Mouse (Mus musculus): Measurements from ENCODE around the gene Drd2. TPM values are rescaled to one million over a fixed set of nuclear protein-coding genes. Genes with fewer than 3 reads are reported as not detected.

Gene Drd2
- not detected in 2 replicates for polyA plus RNA-seq (2016; fragmentation: Nextera tagmentation; extraction: Ambion mirVana)

GRCm38 (mm10) chr9:49340136-49341043 is at the start of gene Drd2:
Drd2 (plus strand) TSS chr9:49340627.
- WGBS = 3% methylated on average over 78 of the region's 84 CpGs
- Histone ChIP-seq H3K9me3 (replicated peaks) (no peaks in the 10 kb centered on the region), H3K4me3 (peak within 1 kb of the TSS; percentile 41), H3K4me1 (replicated peaks) (peaks cover 11% of the 10 kb centered on the region), H3K27me3 (replicated peaks) (peaks cover 46% of the 10 kb centered on the region), H3K4me2 (peak within 1 kb of the TSS; percentile 86), H3K9ac (no peak within 1 kb of the TSS), H3K36me3 (no peaks in the 10 kb centered on the region), H3K27ac (ENCODE audit: poor library complexity, severe bottlenecking) (no peak within 1 kb of the TSS)
- peak; percentile 83 for ATAC-seq (ENCODE audit: insufficient number of reproducible peaks, low FRiP score)

- Histone ChIP-seq H3K4me2 (no peak overlapping the region), H3K36me3 (no peaks in the 10 kb centered on the region), H3K9me3 (replicated peaks) (no peaks in the 10 kb centered on the region), H3K4me3 (no peak overlapping the region), H3K4me1 (replicated peaks) (no peaks in the 10 kb centered on the region), H3K9ac (no peak overlapping the region), H3K27ac (ENCODE audit: poor library complexity, severe bottlenecking) (no peak overlapping the region), H3K27me3 (replicated peaks) (no peaks in the 10 kb centered on the region)
- ATAC-seq (ENCODE audit: insufficient number of reproducible peaks, low FRiP score) = no peak
- WGBS = 58% methylated on average over 1 of the region's 1 CpGs
These were observed 45.3 kb upstream of the Drd2 start for GRCm38 (mm10) chr9:49295101-49295500.

- no peak overlapping the region for H3K4me2 ChIP-seq
- H3K4me3 ChIP-seq = no peak overlapping the region
- ATAC-seq (ENCODE audit: insufficient number of reproducible peaks, low FRiP score) = no peak
- H3K27me3 ChIP-seq (replicated peaks) = no peaks in the 10 kb centered on the region
- H3K4me1 ChIP-seq (replicated peaks) = 0 out of 2 replicates have a peak, but pooled peaks cover 4% of the 10 kb centered on the region
- H3K27ac ChIP-seq (ENCODE audit: poor library complexity, severe bottlenecking) = no peak overlapping the region
- no peak overlapping the region for H3K9ac ChIP-seq
- H3K36me3 ChIP-seq = no peaks in the 10 kb centered on the region
- H3K9me3 ChIP-seq (replicated peaks) = no peaks in the 10 kb centered on the region
- 63% methylated on average over 3 of the region's 3 CpGs for WGBS
These were observed 32.9 kb upstream of the Drd2 start for GRCm38 (mm10) chr9:49307576-49307975.

- Histone ChIP-seq H3K9me3 (replicated peaks) (no peaks in the 10 kb centered on the region), H3K4me3 (no peak overlapping the region), H3K27ac (ENCODE audit: poor library complexity, severe bottlenecking) (no peak overlapping the region), H3K4me2 (no peak overlapping the region), H3K36me3 (no peaks in the 10 kb centered on the region), H3K9ac (no peak overlapping the region), H3K4me1 (replicated peaks) (0 out of 2 replicates have a peak, but pooled peaks cover 4% of the 10 kb centered on the region), H3K27me3 (replicated peaks) (no peaks in the 10 kb centered on the region)
- WGBS = 55% methylated on average over 4 of the region's 4 CpGs
- ATAC-seq (ENCODE audit: insufficient number of reproducible peaks, low FRiP score) = no peak
These were observed 29.6 kb upstream of the Drd2 start for GRCm38 (mm10) chr9:49310821-49311220.

- H3K9me3 ChIP-seq (replicated peaks) = no peaks in the 10 kb centered on the region
- H3K9ac ChIP-seq = no peak overlapping the region
- no peak overlapping the region for H3K4me3 ChIP-seq
- H3K27me3 ChIP-seq (replicated peaks) = no peaks in the 10 kb centered on the region
- H3K4me2 ChIP-seq = no peak overlapping the region
- no peaks in the 10 kb centered on the region for H3K36me3 ChIP-seq
- H3K4me1 ChIP-seq (replicated peaks) = no peaks in the 10 kb centered on the region
- no peak overlapping the region for H3K27ac ChIP-seq (ENCODE audit: poor library complexity, severe bottlenecking)
- no peak for ATAC-seq (ENCODE audit: insufficient number of reproducible peaks, low FRiP score)
These were observed 21.8 kb upstream of the Drd2 start for GRCm38 (mm10) chr9:49318638-49319037.

GRCm38 (mm10) chr9:49341044-49341365 is 578 bp downstream of the Drd2 start:
- H3K4me2 ChIP-seq = peak overlapping the region; percentile 86

GRCm38 (mm10) chr9:49365763-49366162 is 25.3 kb downstream of the Drd2 start:
- Histone ChIP-seq H3K27ac (ENCODE audit: poor library complexity, severe bottlenecking) (no peak overlapping the region), H3K4me2 (no peak overlapping the region), H3K9me3 (replicated peaks) (no peaks in the 10 kb centered on the region), H3K27me3 (replicated peaks) (no peaks in the 10 kb centered on the region), H3K4me3 (no peak overlapping the region), H3K9ac (no peak overlapping the region), H3K4me1 (replicated peaks) (no peaks in the 10 kb centered on the region), H3K36me3 (no peaks in the 10 kb centered on the region)
- ATAC-seq (ENCODE audit: insufficient number of reproducible peaks, low FRiP score) = no peak
- WGBS = 19% methylated on average over 5 of the region's 5 CpGs

More at GRCm38 (mm10) chr9:49341044-49341365, 578 bp downstream of the Drd2 start:
- Histone ChIP-seq H3K9me3 (replicated peaks) (no peaks in the 10 kb centered on the region), H3K27me3 (replicated peaks) (peaks cover 46% of the 10 kb centered on the region), H3K36me3 (no peaks in the 10 kb centered on the region), H3K9ac (no peak overlapping the region), H3K4me1 (replicated peaks) (peaks cover 11% of the 10 kb centered on the region), H3K27ac (ENCODE audit: poor library complexity, severe bottlenecking) (no peak overlapping the region), H3K4me3 (no peak overlapping the region)
- ATAC-seq (ENCODE audit: insufficient number of reproducible peaks, low FRiP score) = no peak
- WGBS = under 1% methylated on average over 10 of the region's 10 CpGs

GRCm38 (mm10) chr9:49373946-49374345 is 33.5 kb downstream of the Drd2 start:
- Histone ChIP-seq H3K9me3 (replicated peaks) (no peaks in the 10 kb centered on the region), H3K27me3 (replicated peaks) (no peaks in the 10 kb centered on the region; the same call in 1 of the 2 replicates), H3K4me1 (replicated peaks) (no peaks in the 10 kb centered on the region), H3K27ac (ENCODE audit: poor library complexity, severe bottlenecking) (no peak overlapping the region), H3K36me3 (no peaks in the 10 kb centered on the region), H3K9ac (no peak overlapping the region), H3K4me2 (no peak overlapping the region), H3K4me3 (no peak overlapping the region)
- ATAC-seq (ENCODE audit: insufficient number of reproducible peaks, low FRiP score) = no peak
- 78% methylated on average over 2 of the region's 2 CpGs for WGBS

GRCm38 (mm10) chr9:49379962-49380361 is 39.5 kb downstream of the Drd2 start:
- Histone ChIP-seq H3K9ac (no peak overlapping the region), H3K4me2 (no peak overlapping the region), H3K4me3 (no peak overlapping the region), H3K36me3 (no peaks in the 10 kb centered on the region), H3K4me1 (replicated peaks) (no peaks in the 10 kb centered on the region), H3K27me3 (replicated peaks) (no peaks in the 10 kb centered on the region; the same call in 1 of the 2 replicates), H3K27ac (ENCODE audit: poor library complexity, severe bottlenecking) (no peak overlapping the region), H3K9me3 (replicated peaks) (no peaks in the 10 kb centered on the region)
- ATAC-seq (ENCODE audit: insufficient number of reproducible peaks, low FRiP score) = no peak
- 84% methylated on average over 4 of the region's 4 CpGs for WGBS

GRCm38 (mm10) chr9:49384041-49384440 is 43.6 kb downstream of the Drd2 start:
- Histone ChIP-seq H3K4me3 (no peak overlapping the region), H3K4me2 (no peak overlapping the region), H3K9me3 (replicated peaks) (no peaks in the 10 kb centered on the region), H3K27ac (ENCODE audit: poor library complexity, severe bottlenecking) (no peak overlapping the region), H3K9ac (no peak overlapping the region), H3K36me3 (no peaks in the 10 kb centered on the region), H3K4me1 (replicated peaks) (peaks cover 10% of the 10 kb centered on the region), H3K27me3 (replicated peaks) (no peaks in the 10 kb centered on the region; the same call in 1 of the 2 replicates)
- no peak for ATAC-seq (ENCODE audit: insufficient number of reproducible peaks, low FRiP score)
- WGBS = 78% methylated on average over 3 of the region's 3 CpGs

GRCm38 (mm10) chr9:49384855-49385254 is 44.4 kb downstream of the Drd2 start:
- H3K4me3 ChIP-seq = no peak overlapping the region
- H3K4me2 ChIP-seq = no peak overlapping the region
- H3K27ac ChIP-seq (ENCODE audit: poor library complexity, severe bottlenecking) = peak overlapping the region; percentile 13; the same call in 1 of the 2 replicates
- no peak for ATAC-seq (ENCODE audit: insufficient number of reproducible peaks, low FRiP score)
- no peaks in the 10 kb centered on the region for H3K36me3 ChIP-seq
- H3K27me3 ChIP-seq (replicated peaks) = no peaks in the 10 kb centered on the region; the same call in 1 of the 2 replicates
- WGBS = 39% methylated on average over 6 of the region's 6 CpGs
- peaks cover 10% of the 10 kb centered on the region for H3K4me1 ChIP-seq (replicated peaks)
- no peak overlapping the region for H3K9ac ChIP-seq
- no peaks in the 10 kb centered on the region for H3K9me3 ChIP-seq (replicated peaks)

All from heart, embryonic 12.5 days (tissue).